9 mouse cellular contexts compared by ENCODE assay signal in genomic region chr2:179769137-179769536, GRCm38 (mm10).
DNase-seq lines count a peak whose midpoint lies in the region; ATAC-seq and TF ChIP-seq lines count a peak whose summit lies in the region.
"Had no signal": no experiment of that assay in that cellular context is flagged by ENCODE, and none has a peak within 500 bp of the region (broad histone marks: within the 10 kb centered on the region; RNA-seq: fewer than 3 reads in every experiment).

No protein-coding gene starts in this region.

- no peak for TF ChIP-seq EP300 in liver, postnatal 0 days (IDR thresholded peaks at IDR 0.05; ENCODE audit: low read depth)

- ATAC-seq in frontal cortex, adult (ENCODE audit: low TSS enrichment): peak; percentile 41; the same call in 1 of the 2 replicates
- peak; percentile 40 for ATAC-seq in hindbrain, embryonic 15.5 days (ENCODE audit: low FRiP score, low read depth)
- no peak for ATAC-seq in liver, postnatal 0 days
- ATAC-seq in stomach, embryonic 16.5 days (ENCODE audit: insufficient read depth, low FRiP score): peak; percentile 83
- no peak for ATAC-seq in CD4-positive, CD25-positive, alpha-beta regulatory T cell, adult 4 months

- no peak overlapping the region for H3K4me3 ChIP-seq in hindbrain, embryonic 15.5 days
- H3K4me3 ChIP-seq in liver, postnatal 0 days (ENCODE audit: low read depth, low read length): no peak overlapping the region
- H3K4me3 ChIP-seq in stomach, embryonic 16.5 days (replicated peaks; ENCODE audit: low read length): no peak overlapping the region
- H3K4me3 ChIP-seq: layer of hippocampus, adult 2 months had no signal

- H3K4me1 ChIP-seq in hindbrain, embryonic 15.5 days (replicated peaks): peaks cover 42% of the 10 kb centered on the region
- no peaks in the 10 kb centered on the region for H3K4me1 ChIP-seq in liver, postnatal 0 days (ENCODE audit: insufficient read depth)
- H3K4me1 ChIP-seq in stomach, embryonic 16.5 days (ENCODE audit: control insufficient read depth, insufficient read depth, low read length): peaks cover 20% of the 10 kb centered on the region

- H3K9me3 ChIP-seq in hindbrain, embryonic 15.5 days: no peaks in the 10 kb centered on the region
- H3K9me3 ChIP-seq in liver, postnatal 0 days (ENCODE audit: low read length): no peaks in the 10 kb centered on the region
- H3K9me3 ChIP-seq in stomach, embryonic 16.5 days (replicated peaks; ENCODE audit: control insufficient read depth, low read length): no peaks in the 10 kb centered on the region

- WGBS in hindbrain, embryonic 15.5 days: 56% methylated on average over 5 of the region's 5 CpGs
- WGBS in liver, postnatal 0 days (ENCODE audit: insufficient replicate concordance): 53% methylated on average over 5 of the region's 5 CpGs
- 29% methylated on average over 5 of the region's 5 CpGs for WGBS in stomach, embryonic 16.5 days

- no peak overlapping the region for H3K9ac ChIP-seq in hindbrain, embryonic 15.5 days
- H3K9ac ChIP-seq in liver, postnatal 0 days (replicated peaks): no peak overlapping the region
- H3K9ac ChIP-seq in stomach, embryonic 16.5 days (ENCODE audit: low read length): no peak overlapping the region

- H3K4me2 ChIP-seq in hindbrain, embryonic 15.5 days: no peak overlapping the region
- H3K4me2 ChIP-seq in liver, postnatal 0 days (ENCODE audit: low read depth, low read length): no peak overlapping the region
- H3K4me2 ChIP-seq in stomach, embryonic 16.5 days (ENCODE audit: low read depth, low read length): no peak overlapping the region

- H3K36me3 ChIP-seq in hindbrain, embryonic 15.5 days: no peaks in the 10 kb centered on the region
- no peaks in the 10 kb centered on the region for H3K36me3 ChIP-seq in liver, postnatal 0 days (replicated peaks; ENCODE audit: insufficient read depth, low read length)
- H3K36me3 ChIP-seq in stomach, embryonic 16.5 days (ENCODE audit: control insufficient read depth, insufficient read depth, low read length): no peaks in the 10 kb centered on the region

- TF ChIP-seq CTCF in liver, postnatal 0 days (IDR thresholded peaks at IDR 0.05; ENCODE audit: low read depth): no peak

- peak overlapping the region; percentile 34; the same call in 1 of the 2 replicates for H3K27ac ChIP-seq in hindbrain, embryonic 15.5 days (replicated peaks)
- H3K27ac ChIP-seq in liver, postnatal 0 days (ENCODE audit: low read depth): no peak overlapping the region
- H3K27ac ChIP-seq in stomach, embryonic 16.5 days (ENCODE audit: low read length): peak overlapping the region; percentile 44; the same call in 1 of the 2 replicates
- H3K27ac ChIP-seq: layer of hippocampus, adult 2 months had no signal

- no peaks in the 10 kb centered on the region; the same call in 1 of the 2 replicates for H3K27me3 ChIP-seq in hindbrain, embryonic 15.5 days
- 0 out of 2 replicates have a peak, but pooled peaks cover 4% of the 10 kb centered on the region for H3K27me3 ChIP-seq in liver, postnatal 0 days (ENCODE audit: insufficient read depth, low read length)
- 0 out of 2 replicates have a peak, but pooled peaks cover 4% of the 10 kb centered on the region for H3K27me3 ChIP-seq in stomach, embryonic 16.5 days (ENCODE audit: control insufficient read depth, insufficient read depth, low read length)

- DNase-seq in frontal cortex, postnatal 25 days (ENCODE audit: low spot score in 2 of 2): no peak
- DNase-seq in right cerebral cortex, adult 2 months (ENCODE audit: low spot score in 2 of 2): peak; percentile 46 to 53
- no peak for DNase-seq in right cerebral cortex, postnatal 25 days
- DNase-seq in liver, postnatal 0 days: peak; percentile 38

Comparison
In these comparisons a context has a peak if more than half of its experiments do, and no peak if none do; other contexts are left out.
1. DNase-seq: peak in right cerebral cortex, adult 2 months (2 of 2) and liver, postnatal 0 days (single experiment); none in frontal cortex, postnatal 25 days (0 of 2) and right cerebral cortex, postnatal 25 days (single experiment).
2. ATAC-seq: peak in frontal cortex, adult (single experiment), hindbrain, embryonic 15.5 days (single experiment) and stomach, embryonic 16.5 days (single experiment); none in liver, postnatal 0 days (single experiment) and CD4-positive, CD25-positive, alpha-beta regulatory T cell, adult 4 months (single experiment).